Comparison of ENCODE assay signal across 20 mouse cellular contexts in the genomic region with DNA sequence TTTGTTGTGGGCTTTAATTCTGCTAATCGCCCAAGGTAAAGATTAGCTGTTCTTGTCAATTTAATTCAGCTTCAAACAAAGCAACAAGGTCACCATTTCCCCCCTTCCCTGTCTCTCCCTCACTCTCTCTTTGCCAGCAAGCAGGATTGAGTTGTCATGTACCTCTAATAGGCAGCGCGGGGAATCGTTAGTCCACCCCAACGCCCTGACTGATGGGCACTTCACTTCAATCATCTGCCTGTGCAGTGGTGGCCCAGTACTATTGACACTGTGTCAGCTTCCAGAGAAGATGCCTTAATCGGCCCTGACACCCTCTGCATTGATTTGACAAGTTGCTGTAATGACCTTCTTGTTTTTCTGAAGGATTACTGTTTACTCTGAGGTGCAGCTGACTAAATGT.
DNase-seq lines count a peak whose midpoint lies in the region; ATAC-seq lines count a peak whose summit lies in the region.
"Had no signal": no experiment of that assay in that cellular context is flagged by ENCODE, and none has a peak within 500 bp of the region (broad histone marks: within the 10 kb centered on the region; RNA-seq: fewer than 3 reads in every experiment).

No protein-coding gene starts in this region.

- no peak for DNase-seq in forebrain, embryonic 11.5 days (ENCODE audit: low spot score)
- peak; percentile 19 for DNase-seq in midbrain, embryonic 10.5 days (ENCODE audit: low spot score)
- DNase-seq in retina, embryonic 14.5 days (ENCODE audit: low spot score), result peak; percentile 45
- no peak for DNase-seq in frontal cortex, adult 2 months (ENCODE audit: extremely low spot score in 1 of 2, low spot score in 1 of 2)
- no peak for DNase-seq in heart, postnatal 4 days
- DNase-seq: adrenal gland, postnatal 14 days; cerebellum, adult 18-20 months; cerebellum, adult 9-11 months; cerebellum, postnatal 36 days; gastrocnemius, adult 2 months; gastrocnemius, postnatal 25 days; heart, postnatal 36 days had no signal

- H3K4me2 ChIP-seq in forebrain, embryonic 13.5 days, result no peak overlapping the region
- no peak overlapping the region for H3K4me2 ChIP-seq in forebrain, embryonic 11.5 days (ENCODE audit: low read depth, low read length, severe bottlenecking)
- H3K4me2 ChIP-seq in midbrain, embryonic 16.5 days (ENCODE audit: low read length), result no peak overlapping the region
- H3K4me2 ChIP-seq in midbrain, embryonic 12.5 days (replicated peaks), result no peak overlapping the region
- H3K4me2 ChIP-seq: embryonic facial prominence, embryonic 13.5 days; forebrain, embryonic 15.5 days; heart, embryonic 13.5 days had no signal

- H3K27ac ChIP-seq in forebrain, embryonic 13.5 days, result no peak overlapping the region
- H3K27ac ChIP-seq in forebrain, embryonic 11.5 days (ENCODE audit: low read depth, low read length), result no peak overlapping the region
- H3K27ac ChIP-seq in midbrain, embryonic 10.5 days (replicated peaks), result no peak overlapping the region
- H3K27ac ChIP-seq in midbrain, embryonic 16.5 days (ENCODE audit: low read length), result no peak overlapping the region
- H3K27ac ChIP-seq in midbrain, embryonic 12.5 days (replicated peaks), result no peak overlapping the region
- H3K27ac ChIP-seq: embryonic facial prominence, embryonic 13.5 days; forebrain, embryonic 15.5 days; gastrocnemius, adult 2 months; heart, embryonic 13.5 days had no signal

- peak; percentile 27; the same call in 1 of the 2 replicates for ATAC-seq in forebrain, embryonic 13.5 days
- ATAC-seq in forebrain, embryonic 11.5 days (replicated peaks; ENCODE audit: low FRiP score), result no peak
- no peak for ATAC-seq in midbrain, embryonic 16.5 days
- peak; percentile 69; the same call in 1 of the 2 replicates for ATAC-seq in midbrain, embryonic 12.5 days (ENCODE audit: low FRiP score, low read depth)
- ATAC-seq: activated CD4-positive, CD25-positive, alpha-beta regulatory T cell, adult 4 months; forebrain, embryonic 15.5 days; intestine, embryonic 16.5 days had no signal

- no peak overlapping the region for H3K9ac ChIP-seq in forebrain, embryonic 13.5 days
- no peak overlapping the region for H3K9ac ChIP-seq in forebrain, embryonic 11.5 days (ENCODE audit: low read length)
- no peak overlapping the region for H3K9ac ChIP-seq in midbrain, embryonic 16.5 days (ENCODE audit: low read depth, low read length)
- no peak overlapping the region for H3K9ac ChIP-seq in midbrain, embryonic 12.5 days (replicated peaks)
- H3K9ac ChIP-seq: embryonic facial prominence, embryonic 13.5 days; forebrain, embryonic 15.5 days; heart, embryonic 13.5 days had no signal

- H3K4me3 ChIP-seq in forebrain, embryonic 13.5 days, result no peak overlapping the region
- H3K4me3 ChIP-seq in forebrain, embryonic 11.5 days (ENCODE audit: low read depth, low read length), result no peak overlapping the region
- no peak overlapping the region for H3K4me3 ChIP-seq in midbrain, embryonic 10.5 days
- H3K4me3 ChIP-seq in midbrain, embryonic 16.5 days (ENCODE audit: low read depth, low read length), result no peak overlapping the region
- H3K4me3 ChIP-seq in midbrain, embryonic 12.5 days, result no peak overlapping the region
- H3K4me3 ChIP-seq: embryonic facial prominence, embryonic 13.5 days; forebrain, embryonic 15.5 days; gastrocnemius, adult 2 months; heart, embryonic 13.5 days had no signal

- H3K36me3 ChIP-seq in forebrain, embryonic 13.5 days (ENCODE audit: poor library complexity, severe bottlenecking), result no peaks in the 10 kb centered on the region
- H3K36me3 ChIP-seq in forebrain, embryonic 11.5 days (ENCODE audit: control insufficient read depth, insufficient read depth, low read length), result no peaks in the 10 kb centered on the region
- H3K36me3 ChIP-seq in midbrain, embryonic 10.5 days, result no peaks in the 10 kb centered on the region
- H3K36me3 ChIP-seq in midbrain, embryonic 16.5 days (ENCODE audit: control insufficient read depth, insufficient read depth, low read length), result no peaks in the 10 kb centered on the region
- H3K36me3 ChIP-seq in midbrain, embryonic 12.5 days, result no peaks in the 10 kb centered on the region
- H3K36me3 ChIP-seq: embryonic facial prominence, embryonic 13.5 days; forebrain, embryonic 15.5 days; heart, embryonic 13.5 days had no signal

- no peaks in the 10 kb centered on the region for H3K9me3 ChIP-seq in forebrain, embryonic 13.5 days (replicated peaks)
- H3K9me3 ChIP-seq in forebrain, embryonic 11.5 days (ENCODE audit: control insufficient read depth, low read length), result no peaks in the 10 kb centered on the region
- H3K9me3 ChIP-seq in midbrain, embryonic 10.5 days (replicated peaks), result no peaks in the 10 kb centered on the region
- no peaks in the 10 kb centered on the region for H3K9me3 ChIP-seq in midbrain, embryonic 16.5 days (replicated peaks; ENCODE audit: control insufficient read depth, low read length, poor library complexity, severe bottlenecking)
- no peaks in the 10 kb centered on the region for H3K9me3 ChIP-seq in midbrain, embryonic 12.5 days
- H3K9me3 ChIP-seq: embryonic facial prominence, embryonic 13.5 days; forebrain, embryonic 15.5 days; heart, embryonic 13.5 days had no signal

- no peaks in the 10 kb centered on the region for H3K27me3 ChIP-seq in forebrain, embryonic 13.5 days
- H3K27me3 ChIP-seq in forebrain, embryonic 11.5 days (ENCODE audit: control insufficient read depth, insufficient read depth, low read length), result no peaks in the 10 kb centered on the region
- H3K27me3 ChIP-seq in midbrain, embryonic 10.5 days (ENCODE audit: low read depth, poor library complexity, severe bottlenecking), result no peaks in the 10 kb centered on the region
- H3K27me3 ChIP-seq in midbrain, embryonic 16.5 days (ENCODE audit: control insufficient read depth, insufficient read depth, low read depth, low read length), result no peaks in the 10 kb centered on the region
- no peaks in the 10 kb centered on the region for H3K27me3 ChIP-seq in midbrain, embryonic 12.5 days
- H3K27me3 ChIP-seq: embryonic facial prominence, embryonic 13.5 days; forebrain, embryonic 15.5 days; heart, embryonic 13.5 days had no signal

- 25% methylated on average over 6 of the region's 6 CpGs for WGBS in forebrain, embryonic 13.5 days
- WGBS in forebrain, embryonic 11.5 days, result 47% methylated on average over 6 of the region's 6 CpGs
- WGBS in midbrain, embryonic 10.5 days, result 60% methylated on average over 6 of the region's 6 CpGs
- whole genome bisulfite sequencing in midbrain, embryonic 16.5 days, result 24% methylated on average over 6 of the region's 6 CpGs
- 29% methylated on average over 6 of the region's 6 CpGs for WGBS in midbrain, embryonic 12.5 days

- H3K4me1 ChIP-seq in forebrain, embryonic 13.5 days, result no peaks in the 10 kb centered on the region; the same call in 1 of the 2 replicates
- H3K4me1 ChIP-seq in forebrain, embryonic 11.5 days (replicated peaks; ENCODE audit: control insufficient read depth, insufficient read depth, low read length), result 0 out of 2 replicates have a peak, but pooled peaks cover 2% of the 10 kb centered on the region
- H3K4me1 ChIP-seq in midbrain, embryonic 10.5 days, result peaks cover 4% of the 10 kb centered on the region; the same call in 1 of the 2 replicates
- 0 out of 2 replicates have a peak, but pooled peaks cover 5% of the 10 kb centered on the region for H3K4me1 ChIP-seq in midbrain, embryonic 16.5 days (ENCODE audit: control insufficient read depth, insufficient read depth, low read length)
- H3K4me1 ChIP-seq in midbrain, embryonic 12.5 days, result peaks cover 6% of the 10 kb centered on the region
- H3K4me1 ChIP-seq: embryonic facial prominence, embryonic 13.5 days; forebrain, embryonic 15.5 days; heart, embryonic 13.5 days had no signal

Comparison
In these comparisons a context has a peak if more than half of its experiments do, and no peak if none do; other contexts are left out.
1. ATAC-seq: peak in forebrain, embryonic 13.5 days (single experiment) and midbrain, embryonic 12.5 days (single experiment); none in forebrain, embryonic 11.5 days (single experiment) and midbrain, embryonic 16.5 days (single experiment).
2. DNase-seq: peak in midbrain, embryonic 10.5 days (single experiment) and retina, embryonic 14.5 days (single experiment); none in forebrain, embryonic 11.5 days (single experiment), frontal cortex, adult 2 months (0 of 2) and heart, postnatal 4 days (single experiment).